Mouse (Mus musculus): Measurements from ENCODE around the gene Chchd6. TPM values are rescaled to one million over a fixed set of nuclear protein-coding genes. Genes with fewer than 3 reads are reported as not detected.

The Chchd6 gene
- polyA plus RNA-seq (2014; fragmentation: Nextera tagmentation; extraction: Ambion mirVana), result 61.8 and 66.9 TPM in 2 replicates

- H3K36me3 ChIP-seq (ENCODE audit: control insufficient read depth, insufficient read depth, low read length), result no peaks in the 10 kb centered on the region
- H3K4me3 ChIP-seq (ENCODE audit: low read depth, low read length), result peak within 1 kb of the TSS; percentile 75
- no peaks in the 10 kb centered on the region for H3K9me3 ChIP-seq (ENCODE audit: control insufficient read depth, low read length)
- H3K27ac ChIP-seq (replicated peaks; ENCODE audit: low read depth, low read length), result no peak within 1 kb of the TSS
- H3K4me2 ChIP-seq (ENCODE audit: low read depth, severe bottlenecking), result peak within 1 kb of the TSS; percentile 79
- H3K27me3 ChIP-seq (ENCODE audit: control insufficient read depth, insufficient read depth, low read length), result no peaks in the 10 kb centered on the region
- ATAC-seq (ENCODE audit: insufficient number of reproducible peaks, low FRiP score, low TSS enrichment, low read depth) (peak; percentile 98), DNase-seq (ENCODE audit: low spot score) (peak; percentile 98)
- peak within 1 kb of the TSS; percentile 57 for H3K9ac ChIP-seq (ENCODE audit: low read length)
- 0 out of 2 replicates have a peak, but pooled peaks cover 3% of the 10 kb centered on the region for H3K4me1 ChIP-seq (ENCODE audit: control insufficient read depth, insufficient read depth, low read length)
- WGBS, result under 1% methylated on average over 52 of the region's 56 CpGs
These were observed at the start of gene Chchd6 for GRCm38 (mm10) chr6:89595018-89595776. Chchd6 (minus strand) TSS chr6:89595652.

- DNase-seq (ENCODE audit: low spot score), result peak; percentile 94
- peak overlapping the region; percentile 59 for H3K4me3 ChIP-seq (ENCODE audit: low read depth, low read length)
- ATAC-seq (ENCODE audit: insufficient number of reproducible peaks, low FRiP score, low TSS enrichment, low read depth), result peak; percentile 95
- H3K9ac ChIP-seq (ENCODE audit: low read length), result peak overlapping the region; percentile 64
- H3K4me2 ChIP-seq (ENCODE audit: low read depth, severe bottlenecking), result peak overlapping the region; percentile 87
- no peaks in the 10 kb centered on the region for H3K9me3 ChIP-seq (ENCODE audit: control insufficient read depth, low read length)
- WGBS, result under 1% methylated on average over 41 of the region's 41 CpGs
- H3K4me1 ChIP-seq (ENCODE audit: control insufficient read depth, insufficient read depth, low read length), result no peaks in the 10 kb centered on the region
- no peaks in the 10 kb centered on the region for H3K27me3 ChIP-seq (ENCODE audit: control insufficient read depth, insufficient read depth, low read length)
- peak overlapping the region; percentile 68 for H3K27ac ChIP-seq (replicated peaks; ENCODE audit: low read depth, low read length)
- H3K36me3 ChIP-seq (ENCODE audit: control insufficient read depth, insufficient read depth, low read length), result no peaks in the 10 kb centered on the region
These were observed 49.0 kb upstream of the Chchd6 start for GRCm38 (mm10) chr6:89644271-89645075.

GRCm38 (mm10) chr6:89643798-89644270, 48.4 kb upstream of the Chchd6 start, which contains the start of gene Txnrd3:
Txnrd3 (plus strand) TSS chr6:89643988.
- ATAC-seq (ENCODE audit: insufficient number of reproducible peaks, low FRiP score, low TSS enrichment, low read depth), result peak; percentile 88
- Histone ChIP-seq H3K4me3 (ENCODE audit: low read depth, low read length) (peak within 1 kb of the TSS; percentile 59), H3K36me3 (ENCODE audit: control insufficient read depth, insufficient read depth, low read length) (no peaks in the 10 kb centered on the region), H3K9me3 (ENCODE audit: control insufficient read depth, low read length) (no peaks in the 10 kb centered on the region), H3K27ac (replicated peaks; ENCODE audit: low read depth, low read length) (peak within 1 kb of the TSS; percentile 68), H3K27me3 (ENCODE audit: control insufficient read depth, insufficient read depth, low read length) (no peaks in the 10 kb centered on the region), H3K4me1 (ENCODE audit: control insufficient read depth, insufficient read depth, low read length) (no peaks in the 10 kb centered on the region), H3K4me2 (ENCODE audit: low read depth, severe bottlenecking) (peak within 1 kb of the TSS; percentile 87), H3K9ac (ENCODE audit: low read length) (peak within 1 kb of the TSS; percentile 64)
- 1% methylated on average over 46 of the region's 51 CpGs for WGBS
- DNase-seq (ENCODE audit: low spot score), result peak; percentile 90

- DNase-seq (ENCODE audit: low spot score) (peak; percentile 60), ATAC-seq (ENCODE audit: insufficient number of reproducible peaks, low FRiP score, low TSS enrichment, low read depth) (no peak)
- H3K27me3 ChIP-seq (ENCODE audit: control insufficient read depth, insufficient read depth, low read length), result no peaks in the 10 kb centered on the region
- no peak overlapping the region for H3K4me2 ChIP-seq (ENCODE audit: low read depth, severe bottlenecking)
- no peaks in the 10 kb centered on the region for H3K9me3 ChIP-seq (ENCODE audit: control insufficient read depth, low read length)
- no peak overlapping the region for H3K9ac ChIP-seq (ENCODE audit: low read length)
- WGBS, result 38% methylated on average over 2 of the region's 2 CpGs
- H3K4me1 ChIP-seq (ENCODE audit: control insufficient read depth, insufficient read depth, low read length), result no peaks in the 10 kb centered on the region
- no peak overlapping the region for H3K27ac ChIP-seq (replicated peaks; ENCODE audit: low read depth, low read length)
- H3K4me3 ChIP-seq (ENCODE audit: low read depth, low read length), result no peak overlapping the region
- H3K36me3 ChIP-seq (ENCODE audit: control insufficient read depth, insufficient read depth, low read length), result no peaks in the 10 kb centered on the region
These were observed 43.6 kb upstream of the Chchd6 start for GRCm38 (mm10) chr6:89639025-89639424.

- no peak overlapping the region for H3K4me2 ChIP-seq (ENCODE audit: low read depth, severe bottlenecking)
- DNase-seq (ENCODE audit: low spot score), result no peak
- 72% methylated on average over 4 of the region's 4 CpGs for WGBS
These were observed 42.5 kb upstream of the Chchd6 start for GRCm38 (mm10) chr6:89637977-89638376.

GRCm38 (mm10) chr6:89634400-89634799, 38.9 kb upstream of the Chchd6 start:
- H3K36me3 ChIP-seq (ENCODE audit: control insufficient read depth, insufficient read depth, low read length), result no peaks in the 10 kb centered on the region
- no peak overlapping the region for H3K27ac ChIP-seq (replicated peaks; ENCODE audit: low read depth, low read length)
- no peak overlapping the region for H3K4me3 ChIP-seq (ENCODE audit: low read depth, low read length)
- ATAC-seq (ENCODE audit: insufficient number of reproducible peaks, low FRiP score, low TSS enrichment, low read depth) (no peak), DNase-seq (ENCODE audit: low spot score) (no peak)
- no peaks in the 10 kb centered on the region for H3K9me3 ChIP-seq (ENCODE audit: control insufficient read depth, low read length)
- WGBS, result 49% methylated on average over 8 of the region's 8 CpGs
- H3K27me3 ChIP-seq (ENCODE audit: control insufficient read depth, insufficient read depth, low read length), result no peaks in the 10 kb centered on the region
- no peak overlapping the region for H3K4me2 ChIP-seq (ENCODE audit: low read depth, severe bottlenecking)
- H3K9ac ChIP-seq (ENCODE audit: low read length), result no peak overlapping the region
- 0 out of 2 replicates have a peak, but pooled peaks cover 3% of the 10 kb centered on the region for H3K4me1 ChIP-seq (ENCODE audit: control insufficient read depth, insufficient read depth, low read length)

More at GRCm38 (mm10) chr6:89637977-89638376, 42.5 kb upstream of the Chchd6 start:
- no peak for ATAC-seq (ENCODE audit: insufficient number of reproducible peaks, low FRiP score, low TSS enrichment, low read depth)
- no peaks in the 10 kb centered on the region for H3K4me1 ChIP-seq (ENCODE audit: control insufficient read depth, insufficient read depth, low read length)
- H3K27ac ChIP-seq (replicated peaks; ENCODE audit: low read depth, low read length), result no peak overlapping the region
- no peak overlapping the region for H3K4me3 ChIP-seq (ENCODE audit: low read depth, low read length)
- no peaks in the 10 kb centered on the region for H3K27me3 ChIP-seq (ENCODE audit: control insufficient read depth, insufficient read depth, low read length)
- no peaks in the 10 kb centered on the region for H3K9me3 ChIP-seq (ENCODE audit: control insufficient read depth, low read length)
- H3K9ac ChIP-seq (ENCODE audit: low read length), result no peak overlapping the region
- H3K36me3 ChIP-seq (ENCODE audit: control insufficient read depth, insufficient read depth, low read length), result no peaks in the 10 kb centered on the region

GRCm38 (mm10) chr6:89633115-89633514, 37.7 kb upstream of the Chchd6 start:
- no peak overlapping the region for H3K4me3 ChIP-seq (ENCODE audit: low read depth, low read length)
- no peak overlapping the region for H3K27ac ChIP-seq (replicated peaks; ENCODE audit: low read depth, low read length)
- no peak overlapping the region for H3K4me2 ChIP-seq (ENCODE audit: low read depth, severe bottlenecking)
- no peaks in the 10 kb centered on the region for H3K27me3 ChIP-seq (ENCODE audit: control insufficient read depth, insufficient read depth, low read length)
- 74% methylated on average over 7 of the region's 7 CpGs for WGBS
- H3K9ac ChIP-seq (ENCODE audit: low read length), result no peak overlapping the region
- no peaks in the 10 kb centered on the region for H3K36me3 ChIP-seq (ENCODE audit: control insufficient read depth, insufficient read depth, low read length)
- ATAC-seq (ENCODE audit: insufficient number of reproducible peaks, low FRiP score, low TSS enrichment, low read depth), result no peak
- H3K9me3 ChIP-seq (ENCODE audit: control insufficient read depth, low read length), result no peaks in the 10 kb centered on the region
- H3K4me1 ChIP-seq (ENCODE audit: control insufficient read depth, insufficient read depth, low read length), result 0 out of 2 replicates have a peak, but pooled peaks cover 3% of the 10 kb centered on the region
- no peak for DNase-seq (ENCODE audit: low spot score)
